Mouse (Mus musculus) kidney, embryonic 16.5 days (tissue): ENCODE measurements around the gene Atxn2l. TPM values are rescaled to one million over a fixed set of nuclear protein-coding genes. Genes with fewer than 3 reads are reported as not detected.
A peak's percentile ranks its signal among the peaks of the same experiment; 100 is the strongest.

ENCODE experiments used
- ATAC-seq: fragments of 200-750 bp; cut with Nextera tagmentation; 2 replicates; pipeline ENCODE4 v1.8.0; 2017; ENCODE audit warnings: moderate TSS enrichment; ENCODE audit not compliant: low FRiP score, low TSS enrichment
- H3K27ac ChIP-seq: fragments of 300-500 bp; sonication (generic); 2 replicates; pipeline ENCODE4 v1.5.1; 2014; ENCODE audit warnings: low read length
- H3K27me3 ChIP-seq: fragments of 300-500 bp; sonication (generic); 2 replicates; pipeline ENCODE4 v1.6.1; 2014; ENCODE audit warnings: low read length, control low read depth, mixed read lengths; ENCODE audit not compliant: insufficient read depth
- H3K36me3 ChIP-seq: fragments of 300-500 bp; sonication (generic); 2 replicates; pipeline ENCODE4 v1.6.1; 2014; ENCODE audit warnings: low read length, control low read depth, mixed read lengths; ENCODE audit not compliant: insufficient read depth
- H3K4me1 ChIP-seq: fragments of 300-500 bp; sonication (generic); 2 replicates; pipeline ENCODE4 v1.6.1; 2014; ENCODE audit warnings: low read length, control low read depth, mixed read lengths; ENCODE audit not compliant: insufficient read depth
- H3K4me2 ChIP-seq: fragments of 300-500 bp; sonication (generic); replicated peaks from 2 replicates; pipeline ENCODE4 v1.6.1; 2014; ENCODE audit warnings: low read depth, low read length
- H3K4me3 ChIP-seq: fragments of 300-500 bp; sonication (generic); 2 replicates; pipeline ENCODE4 v1.5.1; 2014; ENCODE audit warnings: mild to moderate bottlenecking, low read length
- H3K9ac ChIP-seq: fragments of 300-500 bp; sonication (generic); replicated peaks from 2 replicates; pipeline ENCODE4 v1.6.1; 2014; ENCODE audit warnings: low read length
- H3K9me3 ChIP-seq: fragments of 300-500 bp; sonication (generic); 2 replicates; pipeline ENCODE4 v1.6.1; 2016; ENCODE audit warnings: low read length, control low read depth
- WGBS: fragments of 180-500 bp; shearing (Covaris S2); extraction: QIAGEN DNeasy Blood & Tissue Kit; methylation state at CpG from one replicate; pipeline ENCODE4 v1.1.7; 2014; 5-methylcytosine and 5-hydroxymethylcytosine counted together
- polyA plus RNA-seq: library from polyadenylated mRNA; unstranded; fragments of >200 nt; fragmentation: Nextera tagmentation; extraction: Ambion mirVana; gene quantifications from 2 replicates; pipeline ENCODE4 v1.2.1, GENCODE M21; 2015

The Atxn2l gene
- polyA plus RNA-seq, 1 experiment from 2014 or later: 41.5 TPM

- H3K9me3 ChIP-seq: no peaks in the 10 kb centered on the region
- H3K4me3 ChIP-seq: peak overlapping the region; percentile 91
- H3K27ac ChIP-seq: no peak overlapping the region
- peak overlapping the region; percentile 85 for H3K4me2 ChIP-seq
- H3K27me3 ChIP-seq: no peaks in the 10 kb centered on the region
- H3K4me1 ChIP-seq: peaks cover 20% of the 10 kb centered on the region
- H3K36me3 ChIP-seq: peaks cover 32% of the 10 kb centered on the region
- ATAC-seq: no peak
- 84% methylated on average over 9 of the region's 9 CpGs for WGBS
- H3K9ac ChIP-seq: peak overlapping the region; percentile 97
These were observed 29.7 kb downstream of the Atxn2l start for GRCm38 (mm10) chr7:126473470-126474086.

GRCm38 (mm10) chr7:126472713-126473112 is 30.5 kb downstream of the Atxn2l start:
- Histone ChIP-seq H3K9ac (no peak overlapping the region), H3K4me1 (peaks cover 20% of the 10 kb centered on the region), H3K27ac (no peak overlapping the region), H3K9me3 (no peaks in the 10 kb centered on the region), H3K36me3 (peaks cover 41% of the 10 kb centered on the region), H3K4me3 (no peak overlapping the region), H3K4me2 (no peak overlapping the region), H3K27me3 (no peaks in the 10 kb centered on the region)
- ATAC-seq: no peak
- WGBS: 93% methylated on average over 16 of the region's 16 CpGs

GRCm38 (mm10) chr7:126472306-126472705 is 30.9 kb downstream of the Atxn2l start:
- no peak for ATAC-seq

GRCm38 (mm10) chr7:126471853-126472252 is 31.4 kb downstream of the Atxn2l start:
- H3K36me3 ChIP-seq: peaks cover 50% of the 10 kb centered on the region
- 67% methylated on average over 4 of the region's 4 CpGs for WGBS
- ATAC-seq: no peak
- no peak overlapping the region for H3K4me2 ChIP-seq
- no peak overlapping the region for H3K27ac ChIP-seq
- H3K9ac ChIP-seq: no peak overlapping the region
- no peaks in the 10 kb centered on the region for H3K27me3 ChIP-seq
- no peak overlapping the region for H3K4me3 ChIP-seq
- H3K9me3 ChIP-seq: no peaks in the 10 kb centered on the region
- H3K4me1 ChIP-seq: peaks cover 20% of the 10 kb centered on the region

More at GRCm38 (mm10) chr7:126472306-126472705, 30.9 kb downstream of the Atxn2l start:
- Histone ChIP-seq H3K27ac (no peak overlapping the region), H3K4me2 (no peak overlapping the region), H3K9me3 (no peaks in the 10 kb centered on the region), H3K9ac (no peak overlapping the region), H3K4me3 (no peak overlapping the region), H3K36me3 (peaks cover 45% of the 10 kb centered on the region), H3K4me1 (peaks cover 20% of the 10 kb centered on the region), H3K27me3 (no peaks in the 10 kb centered on the region)
- 81% methylated on average over 13 of the region's 13 CpGs for WGBS

GRCm38 (mm10) chr7:126471361-126471760 is 31.9 kb downstream of the Atxn2l start:
- Histone ChIP-seq H3K9me3 (no peaks in the 10 kb centered on the region), H3K4me2 (no peak overlapping the region), H3K36me3 (peaks cover 53% of the 10 kb centered on the region), H3K4me3 (no peak overlapping the region), H3K27ac (no peak overlapping the region), H3K4me1 (peaks cover 20% of the 10 kb centered on the region), H3K27me3 (no peaks in the 10 kb centered on the region), H3K9ac (no peak overlapping the region)
- no peak for ATAC-seq
- WGBS: 91% methylated on average over 5 of the region's 5 CpGs

GRCm38 (mm10) chr7:126470077-126470476 is 33.2 kb downstream of the Atxn2l start:
- Histone ChIP-seq H3K27me3 (no peaks in the 10 kb centered on the region), H3K9ac (no peak overlapping the region), H3K4me3 (no peak overlapping the region), H3K27ac (no peak overlapping the region), H3K9me3 (no peaks in the 10 kb centered on the region), H3K36me3 (peaks cover 53% of the 10 kb centered on the region), H3K4me1 (peaks cover 11% of the 10 kb centered on the region), H3K4me2 (no peak overlapping the region)
- WGBS: 76% methylated on average over 6 of the region's 6 CpGs
- ATAC-seq: no peak

GRCm38 (mm10) chr7:126467834-126468627 is 35.2 kb downstream of the Atxn2l start:
- Histone ChIP-seq H3K4me1 (peaks cover 15% of the 10 kb centered on the region), H3K4me2 (no peak overlapping the region), H3K27me3 (no peaks in the 10 kb centered on the region), H3K4me3 (no peak overlapping the region), H3K9me3 (no peaks in the 10 kb centered on the region), H3K9ac (no peak overlapping the region), H3K36me3 (peaks cover 53% of the 10 kb centered on the region), H3K27ac (no peak overlapping the region)
- no peak for ATAC-seq
- WGBS: 90% methylated on average over 17 of the region's 18 CpGs

- Histone ChIP-seq H3K27me3 (no peaks in the 10 kb centered on the region), H3K27ac (no peak overlapping the region), H3K36me3 (peaks cover 53% of the 10 kb centered on the region), H3K9me3 (no peaks in the 10 kb centered on the region), H3K4me2 (no peak overlapping the region), H3K9ac (no peak overlapping the region), H3K4me3 (no peak overlapping the region), H3K4me1 (peaks cover 17% of the 10 kb centered on the region)
- no peak for ATAC-seq
- WGBS: 64% methylated on average over 5 of the region's 5 CpGs
These were observed 36.0 kb downstream of the Atxn2l start for GRCm38 (mm10) chr7:126467271-126467670.

GRCm38 (mm10) chr7:126466707-126467106 is 36.5 kb downstream of the Atxn2l start:
- Histone ChIP-seq H3K4me2 (no peak overlapping the region), H3K9ac (no peak overlapping the region), H3K4me3 (no peak overlapping the region), H3K4me1 (peaks cover 20% of the 10 kb centered on the region), H3K36me3 (peaks cover 48% of the 10 kb centered on the region), H3K27me3 (no peaks in the 10 kb centered on the region), H3K27ac (no peak overlapping the region), H3K9me3 (no peaks in the 10 kb centered on the region)
- 86% methylated on average over 5 of the region's 5 CpGs for WGBS
- no peak for ATAC-seq

- no peak overlapping the region for H3K27ac ChIP-seq
- H3K4me2 ChIP-seq: no peak overlapping the region
- no peaks in the 10 kb centered on the region for H3K27me3 ChIP-seq
- H3K36me3 ChIP-seq: peaks cover 42% of the 10 kb centered on the region
- no peak overlapping the region for H3K9ac ChIP-seq
- H3K4me3 ChIP-seq: no peak overlapping the region
- ATAC-seq: no peak
- no peaks in the 10 kb centered on the region for H3K9me3 ChIP-seq
- WGBS: 64% methylated on average over 9 of the region's 9 CpGs
- peaks cover 26% of the 10 kb centered on the region for H3K4me1 ChIP-seq
These were observed 37.1 kb downstream of the Atxn2l start for GRCm38 (mm10) chr7:126466116-126466515.
